Mouse (Mus musculus) forebrain, embryonic 14.5 days (tissue): Measurements from ENCODE around the gene Zfp385c. TPM values are rescaled to one million over a fixed set of nuclear protein-coding genes. Genes with fewer than 3 reads are reported as not detected.

Source experiments
- ATAC-seq: fragments of 200-750 bp; cut with Nextera tagmentation; 2 replicates; pipeline ENCODE4 v1.8.0; 2017; ENCODE audit warnings: mild to moderate bottlenecking, moderate library complexity
- DNase-seq: peaks from one replicate; pipeline ENCODE4 v3.0.0-alpha.2; 2015; ENCODE audit warnings: low spot score
- H3K27ac ChIP-seq: fragments of 300-500 bp; sonication (generic); 2 replicates; pipeline ENCODE4 v1.5.1; 2014; ENCODE audit warnings: low read depth, mild to moderate bottlenecking, control low read depth, low read length, moderate library complexity
- H3K27me3 ChIP-seq: fragments of 300-500 bp; sonication (generic); replicated peaks from 2 replicates; pipeline ENCODE4 v1.6.1; 2014; ENCODE audit warnings: low read length, control low read depth, mixed read lengths; ENCODE audit not compliant: control insufficient read depth, insufficient read depth
- H3K36me3 ChIP-seq: fragments of 300-500 bp; sonication (generic); 2 replicates; pipeline ENCODE4 v1.6.1; 2014; ENCODE audit warnings: low read length, control low read depth; ENCODE audit not compliant: control insufficient read depth, insufficient read depth
- H3K4me1 ChIP-seq: fragments of 300-500 bp; sonication (generic); 2 replicates; pipeline ENCODE4 v1.6.1; 2014; ENCODE audit warnings: antibody characterized with exemption, low read length, control low read depth; ENCODE audit not compliant: control insufficient read depth, insufficient read depth
- H3K4me2 ChIP-seq: fragments of 300-500 bp; sonication (generic); 2 replicates; pipeline ENCODE4 v1.6.1; 2014; ENCODE audit warnings: mild to moderate bottlenecking, control low read depth, low read length
- H3K4me3 ChIP-seq: fragments of 300-500 bp; sonication (generic); 2 replicates; pipeline ENCODE4 v1.5.1; 2014; ENCODE audit warnings: low read depth, low read length, control low read depth
- H3K9ac ChIP-seq: fragments of 300-500 bp; sonication (generic); 2 replicates; pipeline ENCODE4 v1.6.1; 2014; ENCODE audit warnings: mild to moderate bottlenecking, low read length, control low read depth, moderate library complexity
- H3K9me3 ChIP-seq: fragments of 300-500 bp; sonication (generic); replicated peaks from 2 replicates; pipeline ENCODE4 v1.6.1; 2016; ENCODE audit warnings: low read length, control low read depth, mixed read lengths; ENCODE audit not compliant: control insufficient read depth
- WGBS: fragments of 180-500 bp; shearing (Covaris S2); extraction: QIAGEN DNeasy Blood & Tissue Kit; methylation state at CpG from one replicate; pipeline ENCODE4 v1.1.7; 2014; 5-methylcytosine and 5-hydroxymethylcytosine counted together
- polyA plus RNA-seq: library from polyadenylated mRNA; unstranded; fragments of >200 nt; fragmentation: Nextera tagmentation; extraction: Ambion mirVana; gene quantifications from 2 replicates; pipeline ENCODE4 v1.2.1, GENCODE M21; 2014

Gene Zfp385c
- 0.10 TPM in 1 of 2 replicates, not detected in the other for polyA plus RNA-seq

DNA sequence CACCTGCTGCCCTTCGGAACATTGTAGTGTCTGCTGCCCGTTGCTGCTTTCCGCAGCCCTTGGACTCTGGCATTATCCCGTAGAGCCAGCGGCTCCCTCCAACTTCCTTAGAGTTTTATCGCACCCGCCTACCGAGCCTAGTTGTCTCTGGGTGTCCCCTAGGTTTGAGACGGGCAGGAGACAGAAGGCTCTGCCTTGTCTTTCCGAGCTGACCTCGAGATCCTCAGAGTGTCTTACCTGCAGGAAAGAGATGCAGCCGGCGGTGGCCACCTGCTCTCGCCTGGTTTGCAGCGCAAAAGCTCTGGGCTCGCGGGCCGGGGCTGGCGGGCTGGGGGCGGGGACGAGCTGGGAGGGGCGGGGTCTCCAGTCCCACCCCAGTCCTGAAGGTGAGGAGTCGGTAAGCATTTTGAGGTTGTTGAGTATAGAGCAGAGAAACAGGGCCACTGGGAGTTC is at the start of gene Zfp385c:
Gene Zfp385c (minus strand): TSS at position 292 of the 453 bp plus-strand sequence.
- Histone ChIP-seq H3K4me1 (peaks cover 3% of the 10 kb centered on the region; the same call in 1 of the 2 replicates), H3K27ac (no peak within 1 kb of the TSS), H3K27me3 (peaks cover 14% of the 10 kb centered on the region; the same call in 1 of the 2 replicates), H3K4me3 (peak within 1 kb of the TSS; percentile 14; the same call in 1 of the 2 replicates), H3K4me2 (peak within 1 kb of the TSS; percentile 47), H3K9me3 (no peaks in the 10 kb centered on the region), H3K9ac (peak within 1 kb of the TSS; percentile 40; the same call in 1 of the 2 replicates), H3K36me3 (no peaks in the 10 kb centered on the region)
- WGBS = 2% methylated on average over 23 of the region's 23 CpGs
- DNase-seq = no peak
- no peak for ATAC-seq

DNA sequence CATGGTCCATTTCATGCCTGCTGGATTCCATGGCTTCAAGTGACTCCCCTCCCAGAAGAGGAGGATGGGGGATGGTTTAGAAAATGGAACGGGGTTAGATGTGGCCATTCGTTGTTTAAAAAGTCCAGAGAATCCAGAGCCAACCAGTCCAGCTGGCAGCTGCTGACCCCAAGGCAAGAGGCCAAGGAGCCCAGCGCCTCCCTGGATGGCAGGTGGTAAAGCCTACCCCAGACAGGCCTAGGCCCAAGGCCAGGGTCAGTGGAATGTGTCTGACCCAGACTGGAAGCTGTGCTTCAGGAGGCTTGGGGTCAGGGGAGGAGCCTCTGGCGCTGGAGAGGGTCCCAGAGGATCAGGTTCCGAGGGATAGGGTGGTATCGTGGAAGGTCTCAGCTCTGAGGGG is 49.1 kb upstream of the Zfp385c start:
- H3K27me3 ChIP-seq = no peaks in the 10 kb centered on the region
- 83% methylated on average over 6 of the region's 6 CpGs for WGBS
- no peak overlapping the region for H3K4me3 ChIP-seq
- DNase-seq (no peak), ATAC-seq (no peak)
- no peaks in the 10 kb centered on the region for H3K36me3 ChIP-seq
- H3K9ac ChIP-seq = no peak overlapping the region
- H3K4me1 ChIP-seq = peaks cover 7% of the 10 kb centered on the region
- H3K9me3 ChIP-seq = no peaks in the 10 kb centered on the region
- no peak overlapping the region for H3K4me2 ChIP-seq
- H3K27ac ChIP-seq = no peak overlapping the region

DNA sequence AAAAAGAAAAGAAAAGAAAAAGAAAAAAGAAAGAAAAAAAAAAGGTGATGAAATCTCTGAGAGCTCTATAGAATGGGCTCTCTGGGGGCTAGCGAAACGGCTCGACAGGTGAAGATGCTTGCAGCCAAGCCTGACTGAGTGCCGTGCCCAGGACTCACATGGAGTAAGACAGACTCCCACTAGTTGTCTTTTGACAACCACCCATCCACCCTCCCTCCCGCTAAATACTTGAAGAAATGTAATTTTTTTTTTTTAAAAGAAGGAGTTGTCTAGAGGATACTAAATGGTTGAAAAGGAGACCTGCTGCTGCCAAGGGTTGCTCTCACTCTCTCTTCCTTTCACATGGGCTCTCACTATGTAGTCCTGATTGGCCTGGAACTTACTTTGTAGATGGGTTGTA is 46.5 kb upstream of the Zfp385c start:
- H3K4me3 ChIP-seq = peak overlapping the region; percentile 85
- ATAC-seq (0 out of 2 replicates have a peak, but pooled peaks have one; percentile 5), DNase-seq (no peak)
- 8% methylated on average over 5 of the region's 5 CpGs for WGBS
- H3K4me2 ChIP-seq = peak overlapping the region; percentile 55
- peaks cover 7% of the 10 kb centered on the region for H3K4me1 ChIP-seq
- peak overlapping the region; percentile 64 for H3K9ac ChIP-seq
- H3K27me3 ChIP-seq = no peaks in the 10 kb centered on the region
- H3K27ac ChIP-seq = no peak overlapping the region
- H3K36me3 ChIP-seq = 0 out of 2 replicates have a peak, but pooled peaks cover 3% of the 10 kb centered on the region
- H3K9me3 ChIP-seq = no peaks in the 10 kb centered on the region

DNA sequence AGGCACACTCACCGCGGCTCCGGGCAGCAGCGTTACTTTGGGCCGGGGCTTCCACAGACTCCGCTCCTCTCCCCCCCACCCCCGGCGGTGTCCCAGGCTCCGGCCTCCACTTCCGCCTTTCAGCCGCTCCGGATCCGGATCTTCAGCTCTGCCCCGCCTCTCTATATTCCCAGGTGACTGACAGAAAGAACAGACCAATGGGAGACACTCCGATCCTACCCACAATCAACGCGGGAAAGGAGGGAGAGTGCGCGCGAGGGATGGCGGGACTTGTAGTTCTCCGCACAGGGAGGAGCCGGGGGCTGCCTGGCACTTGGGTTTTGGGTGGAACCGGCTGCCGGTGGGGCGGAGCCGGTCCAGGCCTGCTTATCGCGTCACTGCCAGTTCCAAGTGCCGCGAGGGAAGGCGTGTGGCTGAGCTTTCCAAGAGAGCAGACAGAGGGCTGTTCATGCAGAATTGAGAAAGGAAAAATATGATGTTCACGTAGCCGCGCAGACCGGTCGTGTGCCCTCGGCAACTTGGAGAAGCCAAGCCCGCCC is 45.9 kb upstream of the Zfp385c start, which contains the start of gene Rab5c:
Gene Rab5c (minus strand): TSS at position 150 of the 539 bp plus-strand sequence.
- H3K9me3 ChIP-seq = no peaks in the 10 kb centered on the region
- peaks cover 7% of the 10 kb centered on the region for H3K4me1 ChIP-seq
- H3K27me3 ChIP-seq = no peaks in the 10 kb centered on the region
- peaks cover 3% of the 10 kb centered on the region; the same call in 1 of the 2 replicates for H3K36me3 ChIP-seq
- peak within 1 kb of the TSS; percentile 85 for H3K4me3 ChIP-seq
- H3K9ac ChIP-seq = peak within 1 kb of the TSS; percentile 91
- WGBS = under 1% methylated on average over 38 of the region's 39 CpGs
- peak within 1 kb of the TSS; percentile 55 for H3K4me2 ChIP-seq
- ATAC-seq (peak; percentile 100), DNase-seq (peak; percentile 99)
- peak within 1 kb of the TSS; percentile 40; the same call in 1 of the 2 replicates for H3K27ac ChIP-seq

DNA sequence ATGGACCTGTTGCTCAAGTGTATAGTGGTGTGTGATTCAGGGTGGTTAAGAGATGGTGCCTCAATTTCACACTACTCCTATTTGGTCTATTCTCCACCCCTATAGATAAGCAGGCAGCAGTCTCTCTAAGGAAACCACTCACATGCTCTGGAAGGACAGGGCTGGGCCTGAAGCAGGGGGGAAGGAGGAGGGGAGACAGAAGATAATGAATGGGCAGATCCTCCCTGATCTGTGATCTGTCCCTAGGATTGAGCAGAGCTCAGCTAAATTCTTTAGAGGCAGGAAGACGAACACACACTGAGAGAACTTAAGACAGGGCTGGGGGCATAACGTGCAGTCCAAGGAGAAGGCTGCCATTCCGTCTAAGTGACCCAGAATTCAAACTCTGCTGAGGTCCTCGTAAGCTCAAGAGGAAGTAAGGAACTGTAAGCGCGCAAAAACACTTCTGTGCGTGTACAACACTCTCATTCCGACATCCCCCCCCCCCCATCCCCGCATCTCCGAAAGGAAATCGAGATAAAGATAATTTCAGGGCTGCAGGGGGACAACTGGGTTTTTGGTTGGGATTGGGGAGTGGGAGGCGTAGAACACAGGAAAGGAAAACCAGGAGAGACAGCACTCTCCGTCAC is 45.0 kb upstream of the Zfp385c start:
- Histone ChIP-seq H3K4me3 (peak overlapping the region; percentile 85), H3K27ac (no peak overlapping the region)
- 1% methylated on average over 13 of the region's 13 CpGs for WGBS

DNA sequence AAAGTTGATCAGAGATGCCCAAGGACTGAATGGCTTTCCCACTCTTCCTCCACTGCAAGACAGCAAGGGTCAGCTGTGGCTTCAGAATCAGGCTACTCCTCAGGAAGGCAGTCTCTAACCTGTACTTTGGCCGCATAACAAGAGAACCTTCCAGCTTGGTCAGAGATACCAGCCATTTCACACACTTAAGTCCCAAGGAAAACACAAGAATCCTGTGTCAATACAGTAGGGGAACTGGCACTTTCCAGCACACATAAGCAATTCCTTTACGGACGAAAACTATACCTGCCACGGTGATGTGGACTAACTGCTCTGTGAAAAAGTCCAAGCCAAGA is 44.5 kb upstream of the Zfp385c start:
- peak overlapping the region; percentile 85; the same call in 1 of the 2 replicates for H3K4me3 ChIP-seq
- no peaks in the 10 kb centered on the region for H3K9me3 ChIP-seq
- peaks cover 7% of the 10 kb centered on the region for H3K4me1 ChIP-seq
- H3K27ac ChIP-seq = no peak overlapping the region
- peak overlapping the region; percentile 91; the same call in 1 of the 2 replicates for H3K9ac ChIP-seq
- no peak for ATAC-seq
- 82% methylated on average over 4 of the region's 4 CpGs for WGBS
- H3K4me2 ChIP-seq = peak overlapping the region; percentile 55; the same call in 1 of the 2 replicates
- DNase-seq = no peak
- H3K36me3 ChIP-seq = peaks cover 5% of the 10 kb centered on the region; the same call in 1 of the 2 replicates
- H3K27me3 ChIP-seq = no peaks in the 10 kb centered on the region

More for the DNA sequence above, 45.0 kb upstream of the Zfp385c start:
- no peaks in the 10 kb centered on the region for H3K9me3 ChIP-seq
- H3K9ac ChIP-seq = peak overlapping the region; percentile 91
- no peaks in the 10 kb centered on the region for H3K27me3 ChIP-seq
- no peak for ATAC-seq
- peaks cover 7% of the 10 kb centered on the region for H3K4me1 ChIP-seq
- peaks cover 5% of the 10 kb centered on the region; the same call in 1 of the 2 replicates for H3K36me3 ChIP-seq
- DNase-seq = no peak
- H3K4me2 ChIP-seq = peak overlapping the region; percentile 55

DNA sequence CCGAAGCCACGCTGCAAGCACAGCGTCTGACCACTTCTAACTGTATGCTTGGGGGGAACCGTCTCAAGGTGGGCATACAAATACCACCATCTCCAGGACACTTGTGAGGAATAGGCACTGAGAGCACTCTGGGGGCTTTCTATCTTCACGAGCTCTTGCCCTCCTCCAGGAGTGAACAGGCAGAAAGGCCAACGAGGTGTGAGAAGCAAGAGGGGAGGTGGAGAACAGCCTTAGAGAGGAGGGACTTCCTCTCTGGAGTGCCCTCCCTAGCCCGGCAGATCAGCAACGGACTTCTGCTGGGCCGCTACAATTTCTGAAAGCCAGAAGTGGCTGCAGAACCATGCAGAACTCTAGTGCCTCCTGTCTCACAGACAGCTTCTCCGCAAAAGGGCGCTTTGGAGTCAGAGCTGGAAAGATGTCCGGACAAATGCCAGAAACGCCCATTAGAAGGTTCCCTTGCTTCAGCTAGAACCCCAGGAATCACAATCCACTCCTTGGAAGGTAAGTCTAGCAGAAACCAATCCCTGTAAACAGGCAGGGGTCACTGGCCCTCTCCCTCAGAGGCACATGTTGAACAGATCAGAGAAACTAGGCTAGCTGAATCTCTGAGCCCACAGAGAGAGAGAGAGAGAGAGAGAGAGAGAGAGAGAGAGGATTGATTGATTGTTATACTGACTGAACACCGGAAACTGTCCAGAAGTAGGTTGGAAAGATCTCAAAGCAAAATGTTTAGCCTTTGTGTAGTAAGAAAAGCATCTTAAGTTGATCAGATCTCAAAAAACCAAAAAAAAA is 43.9 kb upstream of the Zfp385c start:
- ATAC-seq (no peak), DNase-seq (no peak)
- Histone ChIP-seq H3K9me3 (no peaks in the 10 kb centered on the region), H3K4me3 (no peak overlapping the region; the same call in 1 of the 2 replicates), H3K27me3 (no peaks in the 10 kb centered on the region), H3K4me2 (no peak overlapping the region; the same call in 1 of the 2 replicates), H3K36me3 (peaks cover 5% of the 10 kb centered on the region; the same call in 1 of the 2 replicates), H3K27ac (no peak overlapping the region), H3K4me1 (peaks cover 7% of the 10 kb centered on the region), H3K9ac (no peak overlapping the region)
- 87% methylated on average over 14 of the region's 14 CpGs for WGBS

DNA sequence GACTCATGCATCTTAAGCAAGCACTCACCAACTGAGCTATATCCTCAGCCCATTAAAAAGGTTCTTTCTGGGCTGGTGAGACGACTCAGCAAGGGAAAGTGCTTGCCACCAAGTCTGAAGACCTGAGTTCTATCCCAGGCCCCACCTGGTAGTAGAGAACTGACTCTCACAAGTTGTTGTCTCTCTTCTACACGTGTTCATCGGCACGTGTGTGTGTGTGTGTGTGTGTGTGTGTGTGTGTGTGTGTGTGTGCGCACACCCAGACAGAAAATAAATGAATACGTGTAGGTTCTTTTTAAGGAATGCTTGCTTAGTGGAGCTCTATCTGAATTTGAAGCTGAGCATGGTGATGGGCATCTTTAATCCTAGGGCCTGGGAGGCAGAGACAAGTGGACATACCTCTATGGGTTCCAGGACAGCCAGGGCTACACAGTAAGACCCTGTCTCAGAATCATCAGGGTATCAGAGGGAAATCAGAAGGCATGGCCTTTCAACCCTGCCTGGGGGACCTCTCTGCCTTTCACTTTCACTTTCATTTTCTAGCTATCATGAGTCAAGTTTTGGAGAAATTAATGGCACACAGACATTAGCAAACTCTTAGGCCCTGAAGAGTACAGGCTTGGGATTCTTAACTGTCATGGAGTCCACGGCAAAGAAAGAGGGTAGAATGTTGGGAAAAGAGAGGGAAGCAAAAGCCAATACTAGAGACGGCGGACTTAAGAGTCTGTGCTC is 43.0 kb upstream of the Zfp385c start:
- no peak for ATAC-seq
- no peak overlapping the region for H3K4me3 ChIP-seq
- peaks cover 7% of the 10 kb centered on the region for H3K4me1 ChIP-seq
- H3K4me2 ChIP-seq = no peak overlapping the region
- H3K27ac ChIP-seq = no peak overlapping the region
- H3K9me3 ChIP-seq = no peaks in the 10 kb centered on the region
- no peak overlapping the region for H3K9ac ChIP-seq
- WGBS = 92% methylated on average over 9 of the region's 9 CpGs
- no peaks in the 10 kb centered on the region for H3K27me3 ChIP-seq
- peaks cover 5% of the 10 kb centered on the region; the same call in 1 of the 2 replicates for H3K36me3 ChIP-seq
- DNase-seq = no peak
